In genomic region chr13:24279762-24280438, GRCm38 (mm10) we compare ENCODE assay signal across 8 mouse cellular contexts. TPM values are rescaled to one million over a fixed set of nuclear protein-coding genes. Genes with fewer than 3 reads are reported as not detected.
DNase-seq lines count a peak whose midpoint lies in the region; ATAC-seq and TF ChIP-seq lines count a peak whose summit lies in the region.

No protein-coding gene starts in this region.

- 35% methylated on average over 21 of the region's 21 CpGs for WGBS in thymus, adult 2 months
- WGBS in embryonic facial prominence, embryonic 11.5 days, result 1% methylated on average over 17 of the region's 21 CpGs
- 1% methylated on average over 20 of the region's 21 CpGs for WGBS in hindbrain, postnatal 0 days
- WGBS in liver, embryonic 15.5 days (ENCODE audit: insufficient replicate concordance), result 7% methylated on average over 21 of the region's 21 CpGs

- H3K27ac ChIP-seq in thymus, adult 2 months (ENCODE audit: control insufficient read depth, insufficient read depth, low read length), result no peak overlapping the region
- H3K27ac ChIP-seq in embryonic facial prominence, embryonic 11.5 days (replicated peaks; ENCODE audit: low read depth, low read length), result no peak overlapping the region
- peak overlapping the region; percentile 92; the same call in 1 of the 2 replicates for H3K27ac ChIP-seq in hindbrain, postnatal 0 days
- H3K27ac ChIP-seq in liver, embryonic 15.5 days (replicated peaks), result no peak overlapping the region

- intact Hi-C loops in left cerebral cortex, postnatal 36 days (cut with DNase I), result loop anchor here (2.0 to 10.0 kb wide), 4 partner anchors 95 to 253 kb away; no protein-coding TSS in a partner anchor

- H3K9ac ChIP-seq in embryonic facial prominence, embryonic 11.5 days (replicated peaks; ENCODE audit: low read length), result peak overlapping the region; percentile 88
- peak overlapping the region; percentile 86 for H3K9ac ChIP-seq in hindbrain, postnatal 0 days (replicated peaks; ENCODE audit: low read length)
- no peak overlapping the region for H3K9ac ChIP-seq in liver, embryonic 15.5 days

- no peaks in the 10 kb centered on the region for H3K9me3 ChIP-seq in embryonic facial prominence, embryonic 11.5 days (replicated peaks; ENCODE audit: control insufficient read depth, low read length)
- no peaks in the 10 kb centered on the region for H3K9me3 ChIP-seq in hindbrain, postnatal 0 days (ENCODE audit: low read length)
- H3K9me3 ChIP-seq in liver, embryonic 15.5 days (replicated peaks), result no peaks in the 10 kb centered on the region

- no peak; the same call in 1 of the 2 replicates for ATAC-seq in embryonic facial prominence, embryonic 11.5 days (replicated peaks; ENCODE audit: insufficient number of reproducible peaks, low FRiP score, low TSS enrichment, low read depth)
- ATAC-seq in hindbrain, postnatal 0 days, result no peak; the same call in 1 of the 2 replicates
- ATAC-seq in liver, embryonic 15.5 days (ENCODE audit: insufficient read depth), result no peak

- no peak for DNase-seq in thymus, adult 2 months
- DNase-seq in thymus, postnatal 14 days, result no peak
- DNase-seq in embryonic facial prominence, embryonic 11.5 days (ENCODE audit: low spot score), result peak; percentile 46
- peak; percentile 24 for DNase-seq in hindbrain, postnatal 0 days (ENCODE audit: low spot score)
- DNase-seq in retina, embryonic 14.5 days (ENCODE audit: low spot score), result peak; percentile 30
- no peak for DNase-seq in frontal cortex, postnatal 25 days (ENCODE audit: low spot score in 2 of 2)
- DNase-seq in left cerebral cortex, postnatal 36 days (ENCODE audit: low spot score in 2 of 2), result no peak

- peaks cover 3% of the 10 kb centered on the region for H3K4me1 ChIP-seq in thymus, adult 2 months (replicated peaks; ENCODE audit: control insufficient read depth, insufficient read depth, low read length)
- no peaks in the 10 kb centered on the region; the same call in 1 of the 2 replicates for H3K4me1 ChIP-seq in embryonic facial prominence, embryonic 11.5 days (ENCODE audit: control insufficient read depth, insufficient read depth, low read length)
- 0 out of 2 replicates have a peak, but pooled peaks cover 3% of the 10 kb centered on the region for H3K4me1 ChIP-seq in hindbrain, postnatal 0 days (ENCODE audit: insufficient read depth, low read length)
- H3K4me1 ChIP-seq in liver, embryonic 15.5 days (replicated peaks), result peaks cover 7% of the 10 kb centered on the region; the same call in 1 of the 2 replicates

- peaks cover 5% of the 10 kb centered on the region for H3K27me3 ChIP-seq in thymus, adult 2 months (ENCODE audit: control insufficient read depth, insufficient read depth, low read length)
- H3K27me3 ChIP-seq in embryonic facial prominence, embryonic 11.5 days (ENCODE audit: control insufficient read depth, insufficient read depth, low read length), result no peaks in the 10 kb centered on the region
- no peaks in the 10 kb centered on the region for H3K27me3 ChIP-seq in hindbrain, postnatal 0 days (ENCODE audit: insufficient read depth, low read length)
- H3K27me3 ChIP-seq in liver, embryonic 15.5 days, result peaks cover 55% of the 10 kb centered on the region

- H3K36me3 ChIP-seq in thymus, adult 2 months (ENCODE audit: control insufficient read depth, insufficient read depth, low read length), result no peaks in the 10 kb centered on the region
- H3K36me3 ChIP-seq in embryonic facial prominence, embryonic 11.5 days (replicated peaks; ENCODE audit: control insufficient read depth, insufficient read depth, low read depth, low read length), result no peaks in the 10 kb centered on the region
- no peaks in the 10 kb centered on the region for H3K36me3 ChIP-seq in hindbrain, postnatal 0 days (ENCODE audit: insufficient read depth, low read length)
- H3K36me3 ChIP-seq in liver, embryonic 15.5 days (replicated peaks), result no peaks in the 10 kb centered on the region

- no peak for TF ChIP-seq POLR2A in thymus, adult 2 months (IDR thresholded peaks at IDR 0.05; ENCODE audit: control insufficient read depth, extremely low read depth, insufficient read depth, low read length, poor library complexity)

- TF ChIP-seq CTCF in thymus, adult 2 months (IDR thresholded peaks at IDR 0.05; ENCODE audit: borderline replicate concordance, control insufficient read depth, extremely low read depth, insufficient read depth, low read length, poor library complexity), result no peak
- no peak for TF ChIP-seq CTCF in hindbrain, postnatal 0 days (IDR thresholded peaks at IDR 0.05; ENCODE audit: low read depth)

- peak overlapping the region; percentile 10; the same call in 1 of the 2 replicates for H3K4me3 ChIP-seq in thymus, adult 2 months (ENCODE audit: control insufficient read depth, insufficient read depth, low read length)
- H3K4me3 ChIP-seq in embryonic facial prominence, embryonic 11.5 days (ENCODE audit: low read depth, low read length), result peak overlapping the region; percentile 59
- H3K4me3 ChIP-seq in hindbrain, postnatal 0 days (ENCODE audit: low read length), result peak overlapping the region; percentile 82
- H3K4me3 ChIP-seq in liver, embryonic 15.5 days (replicated peaks), result peak overlapping the region; percentile 62

- H3K4me2 ChIP-seq in embryonic facial prominence, embryonic 11.5 days (ENCODE audit: low read depth, low read length), result peak overlapping the region; percentile 89
- H3K4me2 ChIP-seq in hindbrain, postnatal 0 days (ENCODE audit: low read depth, low read length), result peak overlapping the region; percentile 62
- H3K4me2 ChIP-seq in liver, embryonic 15.5 days, result peak overlapping the region; percentile 67

RNA-seq across cellular contexts. Expression of gene Carmil1, which starts 0.7 kb away (rescaled TPM):
- polyA plus RNA-seq in thymus, adult 2 months (2012; rRNA removed), result 2.1 TPM in 2 replicates
- 24.0 and 25.0 TPM in 2 replicates for polyA plus RNA-seq in embryonic facial prominence, embryonic 11.5 days (2014; fragmentation: Nextera tagmentation; extraction: Ambion mirVana)
- total RNA-seq in hindbrain, postnatal 0 days (2014; rRNA removed), result 49.8 and 50.9 TPM in 2 replicates
- polyA plus RNA-seq in hindbrain, postnatal 0 days (2015; fragmentation: Nextera tagmentation; extraction: Ambion mirVana), result 39.3 and 43.4 TPM in 2 replicates
- 4.1 and 5.1 TPM in 2 replicates for polyA plus RNA-seq in liver, embryonic 15.5 days (2015; fragmentation: Nextera tagmentation; extraction: Ambion mirVana)
- 10 to 100 TPM; 25.3 to 33.3 TPM for total RNA-seq in left cerebral cortex, postnatal 36 days (2021)

RNA-seq across cellular contexts. Expression of gene Cmah, which starts 47.3 kb away (rescaled TPM):
- polyA plus RNA-seq in thymus, adult 2 months (2012; rRNA removed), result 14.7 and 15.0 TPM in 2 replicates
- polyA plus RNA-seq in embryonic facial prominence, embryonic 11.5 days (2014; fragmentation: Nextera tagmentation; extraction: Ambion mirVana), result 0.45 and 0.71 TPM in 2 replicates
- under 0.01 and 0.25 TPM in 2 replicates for total RNA-seq in hindbrain, postnatal 0 days (2014; rRNA removed)
- 0.08 and 0.16 TPM in 2 replicates for polyA plus RNA-seq in hindbrain, postnatal 0 days (2015; fragmentation: Nextera tagmentation; extraction: Ambion mirVana)
- polyA plus RNA-seq in liver, embryonic 15.5 days (2015; fragmentation: Nextera tagmentation; extraction: Ambion mirVana), result 0.81 and 1.1 TPM in 2 replicates
- under 1 TPM; 0.30 to 0.45 TPM for total RNA-seq in left cerebral cortex, postnatal 36 days (2021)

Comparison
In these comparisons a context has a peak if more than half of its experiments do, and no peak if none do; other contexts are left out.
1. DNase-seq: peak in embryonic facial prominence, embryonic 11.5 days (single experiment), hindbrain, postnatal 0 days (single experiment) and retina, embryonic 14.5 days (single experiment); none in thymus, adult 2 months (single experiment), thymus, postnatal 14 days (single experiment), frontal cortex, postnatal 25 days (0 of 2) and left cerebral cortex, postnatal 36 days (0 of 2).
2. H3K4me3 ChIP-seq: peak in every context shown above with its lines; median percentile 82 in hindbrain, postnatal 0 days; 62 in liver, embryonic 15.5 days; 59 in embryonic facial prominence, embryonic 11.5 days; 10 in thymus, adult 2 months.
3. Peak in every context shown above with its lines, with median percentiles within 50 percentile points of each other: H3K4me2 ChIP-seq.